Mouse (Mus musculus) embryo, embryonic 10 days (tissue): ENCODE results near the gene Tnni1.
A peak's percentile ranks its signal among the peaks of the same experiment; 100 is the strongest.

Experiments
- DNase-seq: peaks from one replicate; pipeline ENCODE4 v3.0.0-alpha.2; 2015; ENCODE audit warnings: low spot score

Gene Tnni1

DNA sequence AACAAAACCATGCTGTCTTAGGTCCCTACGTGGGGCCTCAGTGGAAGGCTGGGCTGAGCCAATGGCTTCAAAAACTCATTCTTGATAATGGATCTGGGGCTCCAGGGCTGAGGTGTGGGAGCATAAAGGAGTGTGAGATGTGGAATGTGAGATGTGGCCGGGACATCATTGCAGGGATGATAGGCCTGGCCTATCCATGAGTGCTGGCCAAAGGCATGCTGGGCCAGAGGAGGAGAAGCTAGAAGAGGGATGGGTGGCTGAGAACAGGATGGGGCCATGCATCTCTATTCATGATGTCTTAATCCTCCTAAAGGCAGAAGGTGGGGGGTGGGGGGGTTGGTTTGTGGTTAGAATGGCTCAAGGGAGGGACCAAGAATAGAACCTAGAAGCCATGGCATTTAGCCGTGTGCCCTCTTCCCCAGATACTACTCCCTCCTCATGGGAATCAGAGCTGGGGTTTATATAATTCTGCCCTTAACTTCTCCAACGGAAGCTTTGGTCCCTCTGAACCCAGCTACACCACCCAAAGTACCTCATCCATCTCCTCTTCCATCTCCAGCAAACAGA is 11.8 kb upstream of the Tnni1 start:
- DNase-seq: no peak

DNA sequence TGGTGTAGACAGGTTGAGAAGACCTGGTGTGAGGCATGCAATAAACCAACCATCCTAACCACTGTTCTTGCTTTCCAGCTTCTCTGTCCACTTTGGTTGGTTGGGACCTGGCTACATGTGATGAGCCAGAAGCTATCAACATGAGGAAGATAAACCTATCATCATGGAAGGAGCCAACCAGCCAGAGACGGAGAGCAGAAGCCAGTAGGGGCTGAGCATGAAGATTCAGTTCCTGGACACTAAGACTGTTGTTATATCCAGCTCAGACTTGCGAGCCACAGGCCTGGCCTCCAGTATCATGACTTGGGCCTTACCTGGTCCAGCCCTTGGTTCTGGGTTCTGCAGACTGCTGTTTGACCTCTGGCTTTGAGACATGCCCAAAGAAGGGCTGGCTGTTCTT is 10.8 kb upstream of the Tnni1 start:
- DNase-seq: no peak

DNA sequence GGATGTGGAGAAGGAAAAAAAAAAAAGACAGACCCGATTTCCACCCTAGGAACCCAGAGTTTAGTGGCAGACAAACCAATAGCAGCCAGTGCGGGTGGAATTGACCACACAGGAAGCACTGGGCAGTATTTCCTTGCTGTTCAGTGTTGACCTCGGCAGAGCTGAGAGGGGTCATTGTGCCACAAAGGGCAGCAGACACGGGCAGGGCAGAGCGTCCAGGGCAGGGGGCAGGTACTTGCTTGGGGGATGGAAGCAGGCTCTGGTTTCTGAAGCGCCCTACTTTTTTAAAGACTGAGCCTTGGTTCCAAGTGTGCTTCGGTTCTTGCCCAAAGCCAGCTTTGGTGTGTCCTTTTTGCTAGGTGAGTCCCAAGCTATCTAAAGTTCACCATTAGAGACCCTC is 9.0 kb upstream of the Tnni1 start:
- no peak for DNase-seq

GRCm38 (mm10) chr1:135770896-135771572 is 8.2 kb upstream of the Tnni1 start:
- DNase-seq: no peak

- no peak for DNase-seq
Observed at GRCm38 (mm10) chr1:135771573-135771970, 7.7 kb upstream of the Tnni1 start.

DNA sequence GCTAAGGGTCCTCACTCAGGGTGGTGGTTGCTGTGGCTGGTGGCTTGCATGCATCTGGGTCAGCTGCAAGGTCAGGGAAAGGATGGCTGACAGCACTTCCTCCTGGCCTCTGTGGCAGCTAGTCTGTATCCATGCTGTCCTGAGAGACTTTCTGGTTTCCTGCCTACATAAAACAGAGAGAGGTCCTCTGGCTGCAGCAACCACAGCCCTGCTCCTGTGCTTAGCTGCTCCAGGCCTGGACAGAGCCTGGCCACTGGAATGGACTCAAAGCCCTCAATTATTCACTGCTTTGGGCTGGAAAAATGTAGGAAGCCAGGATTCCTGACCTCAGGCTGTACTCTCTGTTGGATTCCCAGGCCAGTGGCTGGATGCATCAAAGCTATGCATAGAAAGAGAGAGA is 2.6 kb upstream of the Tnni1 start:
- no peak for DNase-seq

GRCm38 (mm10) chr1:135777046-135777445 is 2.2 kb upstream of the Tnni1 start:
- DNase-seq: no peak

DNA sequence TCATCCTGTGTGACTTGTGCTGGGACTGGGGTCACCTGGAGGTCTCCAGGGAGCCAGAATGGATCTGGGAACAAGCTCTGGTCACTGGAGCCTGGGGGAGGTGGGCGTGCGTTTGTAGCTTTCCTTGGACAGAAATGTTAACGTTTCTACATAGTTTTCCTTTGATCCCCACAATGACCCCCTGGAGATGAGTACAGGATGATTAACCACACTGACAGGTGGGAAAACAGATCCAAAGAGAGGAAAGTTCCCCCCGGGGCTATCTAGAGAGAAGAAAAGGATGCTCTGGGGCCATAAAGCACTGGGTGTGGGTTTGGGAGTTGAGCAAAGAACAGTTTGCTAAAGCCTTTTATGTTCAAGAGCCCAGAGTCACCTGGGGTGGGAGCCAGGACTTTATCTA is 1.4 kb downstream of the Tnni1 start:
- DNase-seq: no peak

DNA sequence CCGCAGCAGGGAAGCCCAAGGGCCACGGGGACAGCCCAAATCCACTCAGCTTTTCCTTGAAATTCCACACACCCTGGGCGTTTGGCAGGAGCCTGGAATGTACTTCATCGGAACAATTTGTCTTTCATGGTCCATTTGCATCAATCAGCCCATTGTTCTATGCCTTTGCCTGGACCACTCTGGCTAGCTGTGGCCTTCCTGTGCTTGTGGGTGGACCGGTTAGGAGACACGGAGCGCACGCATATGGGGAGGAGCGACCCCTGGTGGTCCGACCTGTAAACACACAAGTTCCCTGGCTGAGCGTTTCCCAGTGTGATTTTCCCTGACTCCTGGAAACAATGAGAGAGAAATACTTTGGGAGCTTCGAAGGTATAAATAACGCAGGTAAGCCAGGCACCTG is 2.0 kb downstream of the Tnni1 start:
- peak; percentile 93 for DNase-seq

DNA sequence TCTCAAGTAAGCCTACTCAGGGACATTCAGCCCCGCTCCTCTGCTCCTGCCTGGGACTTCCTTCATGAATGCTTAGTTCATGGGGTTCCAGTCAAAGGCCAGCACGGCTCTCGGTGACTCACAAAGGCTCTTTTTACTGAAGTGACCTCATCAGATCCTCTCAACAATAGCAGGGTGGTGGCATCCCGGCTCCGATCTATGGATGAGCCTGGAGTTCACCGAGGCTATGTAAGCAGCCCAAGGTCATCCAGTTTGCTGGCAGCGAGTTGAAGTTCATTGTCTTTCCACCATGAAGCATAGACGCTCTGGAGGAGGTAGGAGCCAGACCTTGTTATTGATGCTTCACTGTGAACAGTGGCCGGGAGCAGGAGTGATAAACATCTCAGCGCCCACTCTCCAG is 3.6 kb downstream of the Tnni1 start:
- DNase-seq: peak; percentile 63

DNA sequence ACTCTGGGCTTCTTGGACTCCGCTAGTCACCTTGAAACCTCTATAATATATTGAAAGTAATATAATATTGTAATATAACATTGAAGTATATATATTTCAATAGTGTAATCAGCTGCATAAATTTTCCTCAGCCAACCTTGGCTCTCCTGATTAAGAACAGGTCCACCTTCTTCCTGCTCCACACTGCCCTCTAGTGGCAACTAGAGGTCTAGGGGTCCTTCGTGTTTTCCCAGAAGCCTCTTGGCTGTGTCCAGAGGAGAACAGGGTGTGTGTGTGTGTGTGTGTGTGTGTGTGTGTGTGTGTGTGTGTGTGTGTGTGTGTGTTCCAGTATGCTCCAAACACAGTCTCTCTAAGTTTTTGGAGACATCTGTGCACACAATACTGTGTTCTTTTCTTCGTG is 8.6 kb downstream of the Tnni1 start:
- peak; percentile 89 for DNase-seq

- no peak for DNase-seq
Observed at GRCm38 (mm10) chr1:135788708-135789107, 9.5 kb downstream of the Tnni1 start.

DNA sequence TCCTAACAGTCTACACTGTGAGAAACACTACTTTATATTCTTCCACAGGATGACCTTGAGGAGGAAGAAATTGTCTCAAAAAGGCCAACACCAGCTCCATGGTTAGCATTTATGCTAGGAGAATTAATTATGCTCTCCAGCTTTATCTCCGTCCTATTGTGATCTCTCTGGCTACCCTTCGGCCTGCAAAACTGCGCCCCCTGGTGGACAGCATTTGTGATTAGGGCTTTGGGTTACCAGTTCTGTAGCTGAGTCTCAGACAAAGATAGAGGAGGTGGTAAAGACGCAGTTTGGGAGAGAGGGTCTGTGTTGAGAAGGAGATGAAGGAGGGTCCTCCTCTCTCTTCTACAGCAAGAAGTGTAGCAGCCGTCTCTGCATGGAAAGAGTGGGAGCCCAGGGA is 10.6 kb downstream of the Tnni1 start:
- DNase-seq: peak; percentile 82

DNA sequence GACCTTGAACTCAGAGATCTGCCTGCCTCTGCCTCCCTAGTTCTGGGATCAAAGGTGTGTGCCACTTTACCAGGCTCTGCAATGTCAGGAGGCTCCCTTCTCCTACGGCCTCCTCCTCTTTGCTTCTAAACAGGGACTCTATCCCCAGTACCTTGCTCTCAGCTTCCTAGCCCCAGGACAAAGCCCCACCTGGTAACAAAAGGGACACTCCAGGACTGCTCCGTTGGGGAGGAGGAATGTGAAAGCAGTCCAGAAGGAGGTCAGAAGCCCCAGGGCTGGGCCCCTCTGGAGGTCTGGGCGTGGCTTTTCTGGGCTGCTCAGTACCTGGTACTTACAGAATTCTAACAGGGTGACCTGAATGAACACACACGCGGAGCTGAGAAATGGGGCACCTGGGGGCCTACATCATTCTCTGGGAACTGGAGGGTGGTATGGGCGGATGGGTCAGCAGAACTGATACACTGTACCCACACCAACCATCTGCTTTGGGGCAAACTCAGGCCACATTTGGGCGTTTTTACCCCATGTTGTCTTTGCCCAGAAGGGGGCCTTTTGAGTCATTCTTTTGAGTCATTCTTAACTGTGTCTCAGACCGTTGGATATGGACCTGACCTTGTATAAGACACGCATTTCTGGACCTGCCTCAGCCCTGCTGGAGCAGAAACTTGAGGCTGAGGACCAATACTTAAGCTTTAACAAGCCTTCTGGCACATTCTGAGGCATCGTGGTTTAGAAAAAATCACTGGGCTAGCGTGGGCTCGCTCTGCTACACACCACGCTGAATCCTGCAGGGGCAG is 13.1 kb downstream of the Tnni1 start:
- no peak for DNase-seq

GRCm38 (mm10) chr1:135793370-135794215 is 14.4 kb downstream of the Tnni1 start:
- peak; percentile 53 for DNase-seq

DNA sequence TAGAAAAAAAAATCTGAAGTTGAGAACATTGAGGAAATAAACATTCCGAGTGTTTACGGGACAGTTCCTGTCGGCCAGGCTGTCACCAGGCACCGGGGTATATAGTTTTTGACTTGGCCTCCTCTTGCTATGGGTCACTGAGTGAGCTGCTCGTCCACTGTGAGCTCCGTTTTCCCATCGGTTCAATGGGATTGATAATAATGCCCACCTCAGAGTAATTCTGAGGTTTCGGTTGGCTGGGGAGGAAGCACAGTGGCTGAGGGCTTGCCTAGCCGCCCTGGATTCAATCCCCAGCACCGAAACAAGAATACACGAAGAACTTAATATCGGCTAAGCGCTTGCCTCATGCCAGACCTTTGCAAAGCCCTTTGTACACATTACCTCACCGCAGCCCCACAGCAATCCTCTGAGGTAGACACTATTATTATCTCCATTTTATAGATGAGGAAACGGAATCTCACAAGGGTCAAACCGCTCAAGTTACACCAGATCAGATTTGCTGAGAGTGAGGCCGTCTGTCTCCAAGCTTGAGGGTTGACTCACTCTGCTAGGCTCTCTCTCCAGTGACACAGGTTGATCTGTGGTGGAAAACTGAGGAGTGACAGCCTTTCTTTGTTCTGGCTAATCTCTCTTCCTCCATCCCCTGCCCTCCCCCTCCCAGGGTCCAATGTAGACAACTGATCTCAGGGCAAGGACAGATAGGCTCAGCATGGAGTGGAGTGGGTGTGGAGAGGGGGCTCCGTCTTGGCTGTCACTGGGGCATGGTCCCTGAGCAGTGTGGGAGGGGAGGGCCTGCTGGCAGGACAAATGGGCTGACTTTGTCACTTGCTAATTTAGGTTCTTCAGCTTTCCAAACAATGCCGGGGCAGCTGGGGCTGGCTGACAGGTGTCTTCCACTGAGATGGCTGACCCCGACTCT is 15.2 kb downstream of the Tnni1 start:
- DNase-seq: peak; percentile 51

DNA sequence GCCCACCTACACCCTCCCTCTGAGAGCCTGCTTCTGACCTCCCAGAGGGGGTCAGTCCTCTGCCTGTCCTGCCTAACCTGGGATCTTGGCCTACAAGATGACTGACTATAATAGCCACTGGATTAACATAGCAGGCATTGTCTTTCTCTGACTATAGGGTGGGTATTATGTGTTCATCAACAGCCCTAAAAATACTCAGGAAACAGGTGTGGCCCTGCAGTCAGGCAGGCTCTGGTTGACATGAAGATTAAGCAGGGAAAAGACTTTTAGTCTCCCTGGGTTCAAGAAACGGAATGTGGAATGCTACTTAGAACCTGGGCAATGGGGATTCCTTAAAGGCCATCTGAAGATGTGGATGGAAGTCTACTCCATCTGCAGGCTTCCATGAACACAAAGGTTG is 19.3 kb downstream of the Tnni1 start:
- no peak for DNase-seq

DNA sequence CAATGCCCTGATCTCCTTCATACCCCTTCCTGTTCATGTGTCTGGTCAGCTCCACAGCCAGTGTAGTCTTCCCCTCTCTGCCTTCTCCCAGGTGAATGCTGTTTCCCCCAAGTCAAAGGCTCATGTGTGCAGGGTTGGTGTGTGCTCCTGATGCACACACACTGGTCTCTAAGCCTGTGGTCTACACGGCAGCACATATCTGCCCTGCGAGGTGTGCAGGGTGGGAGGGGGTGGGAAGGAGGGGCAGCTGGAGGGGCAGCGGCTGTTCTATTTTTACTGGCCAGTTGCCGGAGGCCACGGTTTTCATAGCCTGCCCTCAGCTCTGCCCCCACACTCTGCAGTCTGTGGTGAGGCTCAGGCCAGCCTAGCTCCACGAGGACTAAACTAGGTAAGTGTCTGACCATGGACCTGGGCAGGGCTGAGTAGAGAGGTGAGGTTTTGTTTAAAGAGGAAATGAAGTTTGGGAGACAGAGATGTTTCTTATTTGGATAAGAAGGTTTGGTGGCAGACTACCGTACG is 19.9 kb downstream of the Tnni1 start:
- DNase-seq: no peak

DNA sequence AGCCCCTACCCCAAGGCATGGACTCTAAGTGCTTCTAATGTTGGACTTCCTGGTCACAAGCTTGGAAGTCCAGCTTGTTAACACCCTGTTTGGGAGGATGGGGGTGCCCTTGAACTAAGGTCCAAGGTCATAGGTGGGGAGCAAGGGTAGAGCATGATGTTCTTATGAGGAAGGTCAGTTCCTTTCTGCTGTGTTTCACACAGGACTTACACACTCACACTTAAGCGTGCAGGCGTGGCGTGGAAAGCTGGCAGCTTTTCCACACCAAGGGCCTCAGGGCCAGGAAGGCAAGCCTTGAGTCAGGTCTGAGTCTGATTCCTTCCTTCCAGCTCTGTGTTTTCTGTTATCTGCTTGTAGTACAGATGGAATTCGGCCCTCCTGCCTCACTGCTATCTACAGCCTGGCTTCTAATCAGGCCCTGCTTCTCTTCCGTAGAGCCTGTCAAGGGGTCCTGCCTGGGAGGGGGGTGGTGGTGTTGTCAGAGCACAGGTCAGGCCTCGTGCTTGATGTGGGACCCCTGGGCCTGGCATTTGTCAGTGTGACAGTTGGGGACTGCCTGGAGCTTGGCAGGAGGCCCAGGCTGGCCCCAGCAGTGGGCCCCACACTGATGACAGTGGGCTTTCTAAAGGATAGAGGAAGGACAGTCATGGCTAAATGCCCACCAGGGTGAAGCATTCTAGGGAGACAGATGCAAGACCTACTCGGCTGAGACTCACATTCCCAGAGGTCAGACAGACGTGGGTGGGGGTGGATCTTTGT is 21.1 kb downstream of the Tnni1 start:
- peak; percentile 46 for DNase-seq

DNA sequence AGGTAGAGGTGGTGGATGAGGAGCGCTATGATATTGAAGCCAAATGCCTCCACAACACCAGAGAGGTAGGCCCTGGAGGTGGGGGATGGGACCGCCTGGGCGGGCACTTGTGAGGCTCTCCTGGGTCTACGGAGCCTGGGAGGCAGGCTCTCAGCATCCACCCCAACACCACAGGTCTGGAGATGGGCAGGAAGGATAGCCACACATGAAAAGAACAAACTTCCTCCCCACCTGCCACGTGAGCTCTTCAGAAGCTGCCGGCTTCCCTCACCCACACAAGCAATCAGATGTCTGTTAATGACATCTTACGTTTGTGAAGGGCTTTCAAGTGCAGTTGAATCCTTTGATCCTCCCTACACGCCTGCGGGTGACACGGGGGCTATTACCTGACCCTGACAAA is 28.3 kb downstream of the Tnni1 start:
- no peak for DNase-seq
